Mouse (Mus musculus): Measurements from ENCODE around the gene B3gnt7. TPM values are rescaled to one million over a fixed set of nuclear protein-coding genes. Genes with fewer than 3 reads are reported as not detected.

Gene B3gnt7
- 11.1 and 11.3 TPM in 2 replicates for polyA plus RNA-seq (2012; rRNA removed)

GRCm38 (mm10) chr1:86302532-86302931, at the start of gene B3gnt7:
Gene B3gnt7, plus strand, starts transcription at chr1:86302832.

Other genes starting within 250 kb of the B3gnt7 start
- gene Psmd1, start 238.4 kb upstream of the B3gnt7 start, polyA plus RNA-seq (2012; rRNA removed), result 87.7 and 91.3 TPM in 2 replicates
- 0.04 TPM in 1 of 2 replicates, not detected in the other for gene Htr2b, start 190.9 kb upstream of the B3gnt7 start, polyA plus RNA-seq (2012; rRNA removed)
- gene Gm21972, start 169.2 kb upstream of the B3gnt7 start, polyA plus RNA-seq (2012; rRNA removed), result 2.7 and 2.9 TPM in 2 replicates
- gene Armc9, start 148.1 kb upstream of the B3gnt7 start, polyA plus RNA-seq (2012; rRNA removed), result 25.6 and 25.9 TPM in 2 replicates
- 90.2 and 97.1 TPM in 2 replicates for gene Ncl, start 56.6 kb downstream of the B3gnt7 start, polyA plus RNA-seq (2012; rRNA removed)
- 0.08 and 0.43 TPM in 2 replicates for gene Nmur1, start 123.4 kb downstream of the B3gnt7 start, polyA plus RNA-seq (2012; rRNA removed)
- not detected in 2 replicates for gene Tex44, start 123.5 kb downstream of the B3gnt7 start, polyA plus RNA-seq (2012; rRNA removed)
- gene Ptma, start 223.9 kb downstream of the B3gnt7 start, polyA plus RNA-seq (2012; rRNA removed), result 2,058 and 2,137 TPM in 2 replicates

Measured in central nervous system, embryonic 18 days (tissue).